Mouse (Mus musculus): ENCODE measurements around the gene Card10.

GRCm38 (mm10) chr15:78844791-78845190 lies 41.9 kb upstream of the Card10 start:
- no peak for TF ChIP-seq POLR2A (IDR thresholded peaks at IDR 0.05; ENCODE audit: control insufficient read depth, extremely low read depth, insufficient read depth, low read length, poor library complexity)
- no peak for TF ChIP-seq CTCF (IDR thresholded peaks at IDR 0.05; ENCODE audit: borderline replicate concordance, control insufficient read depth, extremely low read depth, insufficient read depth, low read length, poor library complexity)
